Mouse (Mus musculus): Measurements from ENCODE around the gene Taar6. TPM values are rescaled to one million over a fixed set of nuclear protein-coding genes. Genes with fewer than 3 reads are reported as not detected.
A peak's percentile ranks its signal among the peaks of the same experiment; 100 is the strongest.

Taar6 gene
- polyA plus RNA-seq (2015; fragmentation: Nextera tagmentation; extraction: Ambion mirVana): not detected in 2 replicates

GRCm38 (mm10) chr10:23985546-23985945, at the start of gene Taar6:
Gene Taar6 (minus strand): TSS chr10:23985646.
- Histone ChIP-seq H3K27ac (ENCODE audit: low read length) (no peak within 1 kb of the TSS), H3K27me3 (ENCODE audit: control insufficient read depth, insufficient read depth, low read depth, low read length) (no peaks in the 10 kb centered on the region), H3K9ac (ENCODE audit: low read depth, low read length) (no peak within 1 kb of the TSS), H3K36me3 (ENCODE audit: control insufficient read depth, insufficient read depth) (no peaks in the 10 kb centered on the region), H3K4me2 (ENCODE audit: low read depth, low read length) (no peak within 1 kb of the TSS), H3K4me3 (ENCODE audit: low read depth, low read length) (no peak within 1 kb of the TSS), H3K9me3 (replicated peaks; ENCODE audit: control insufficient read depth, low read length) (no peaks in the 10 kb centered on the region), H3K4me1 (ENCODE audit: control insufficient read depth, low read depth, low read length) (no peaks in the 10 kb centered on the region)
- no peak for ATAC-seq (ENCODE audit: low read depth)
- WGBS (ENCODE audit: insufficient replicate concordance): 52% methylated on average over 8 of the region's 8 CpGs

GRCm38 (mm10) chr10:24031347-24031746, 45.9 kb upstream of the Taar6 start:
- Histone ChIP-seq H3K36me3 (ENCODE audit: control insufficient read depth, insufficient read depth) (no peaks in the 10 kb centered on the region), H3K27ac (ENCODE audit: low read length) (no peak overlapping the region), H3K9ac (ENCODE audit: low read depth, low read length) (no peak overlapping the region), H3K9me3 (replicated peaks; ENCODE audit: control insufficient read depth, low read length) (no peaks in the 10 kb centered on the region), H3K4me2 (ENCODE audit: low read depth, low read length) (no peak overlapping the region), H3K27me3 (ENCODE audit: control insufficient read depth, insufficient read depth, low read depth, low read length) (no peaks in the 10 kb centered on the region), H3K4me1 (ENCODE audit: control insufficient read depth, low read depth, low read length) (no peaks in the 10 kb centered on the region), H3K4me3 (ENCODE audit: low read depth, low read length) (no peak overlapping the region)
- ATAC-seq (ENCODE audit: low read depth): no peak

DNA sequence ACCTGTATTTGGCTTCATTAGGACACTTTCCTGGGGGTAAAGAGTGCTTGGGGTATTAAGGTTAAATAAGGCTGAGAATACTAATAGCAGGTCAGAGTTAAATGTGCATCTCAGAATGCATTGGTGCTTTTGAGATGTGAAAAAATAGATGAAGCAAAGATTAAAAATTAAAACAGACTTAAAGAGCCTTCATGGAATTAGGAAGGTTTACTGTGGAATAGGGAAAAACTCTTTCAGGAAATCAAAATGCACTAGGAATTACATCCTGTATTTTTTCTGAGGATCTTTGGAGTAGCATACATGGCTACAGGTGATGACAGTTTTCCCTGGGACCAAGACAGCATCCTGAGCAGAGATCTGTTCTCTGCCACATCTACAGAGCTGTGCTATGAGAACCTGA, 41.5 kb upstream of the Taar6 start, which contains the start of gene Taar7d:
Gene Taar7d (plus strand): TSS at position 301 of the 400 bp plus-strand sequence.
- H3K4me1 ChIP-seq (ENCODE audit: control insufficient read depth, low read depth, low read length): no peaks in the 10 kb centered on the region
- no peaks in the 10 kb centered on the region for H3K27me3 ChIP-seq (ENCODE audit: control insufficient read depth, insufficient read depth, low read depth, low read length)
- H3K27ac ChIP-seq (ENCODE audit: low read length): no peak within 1 kb of the TSS
- no peak for ATAC-seq (ENCODE audit: low read depth)
- H3K9ac ChIP-seq (ENCODE audit: low read depth, low read length): no peak within 1 kb of the TSS
- H3K9me3 ChIP-seq (replicated peaks; ENCODE audit: control insufficient read depth, low read length): no peaks in the 10 kb centered on the region
- H3K4me3 ChIP-seq (ENCODE audit: low read depth, low read length): no peak within 1 kb of the TSS
- H3K4me2 ChIP-seq (ENCODE audit: low read depth, low read length): no peak within 1 kb of the TSS
- H3K36me3 ChIP-seq (ENCODE audit: control insufficient read depth, insufficient read depth): no peaks in the 10 kb centered on the region

DNA sequence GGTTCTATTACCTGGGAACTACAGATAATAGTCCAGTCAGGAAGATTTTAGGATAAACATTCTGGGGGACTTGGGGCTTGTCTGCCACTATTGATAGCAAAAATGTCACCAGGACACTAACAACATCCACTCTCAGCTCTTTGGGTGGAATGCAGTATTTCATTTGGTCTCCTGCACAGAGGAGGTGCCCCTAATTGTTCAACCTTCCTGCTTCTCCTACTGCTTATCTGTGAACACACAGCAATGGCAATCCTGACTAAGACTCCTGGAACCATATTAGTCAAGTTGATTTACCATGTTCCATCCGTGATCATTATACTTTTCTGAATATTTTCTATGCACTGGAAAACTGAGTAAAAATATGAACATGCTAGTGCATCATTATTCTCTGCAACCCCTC, 22.7 kb upstream of the Taar6 start:
- no peaks in the 10 kb centered on the region for H3K9me3 ChIP-seq (replicated peaks; ENCODE audit: control insufficient read depth, low read length)
- H3K9ac ChIP-seq (ENCODE audit: low read depth, low read length): no peak overlapping the region
- H3K27me3 ChIP-seq (ENCODE audit: control insufficient read depth, insufficient read depth, low read depth, low read length): no peaks in the 10 kb centered on the region
- H3K4me1 ChIP-seq (ENCODE audit: control insufficient read depth, low read depth, low read length): peaks cover 8% of the 10 kb centered on the region
- no peak overlapping the region for H3K4me3 ChIP-seq (ENCODE audit: low read depth, low read length)
- no peak overlapping the region for H3K27ac ChIP-seq (ENCODE audit: low read length)
- peak; percentile 39; the same call in 1 of the 2 replicates for ATAC-seq (ENCODE audit: low read depth)
- H3K36me3 ChIP-seq (ENCODE audit: control insufficient read depth, insufficient read depth): no peaks in the 10 kb centered on the region
- no peak overlapping the region for H3K4me2 ChIP-seq (ENCODE audit: low read depth, low read length)
- 45% methylated on average over 1 of the region's 1 CpGs for WGBS (ENCODE audit: insufficient replicate concordance)

DNA sequence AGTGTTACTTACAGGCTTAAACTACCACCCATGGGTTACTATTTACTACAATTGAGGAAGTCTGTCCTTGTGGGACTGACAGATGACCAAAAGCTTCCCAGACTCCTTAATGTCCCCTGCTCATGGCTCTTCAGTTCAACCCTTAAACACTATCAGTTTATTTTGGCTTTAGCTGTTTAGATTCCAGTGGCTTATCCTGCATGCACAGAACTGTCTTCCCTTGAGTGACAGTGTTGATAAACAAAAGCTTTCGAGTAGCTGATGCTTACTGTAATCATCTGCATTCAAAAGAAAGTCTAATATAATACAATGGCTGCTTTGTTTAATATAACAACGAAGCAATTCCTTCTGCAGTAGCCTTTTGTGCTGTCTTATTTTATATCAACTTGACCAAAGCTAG, 21.6 kb upstream of the Taar6 start:
- 0 out of 2 replicates have a peak overlapping the region, but pooled peaks have one; percentile 17 for H3K4me2 ChIP-seq (ENCODE audit: low read depth, low read length)

GRCm38 (mm10) chr10:24006442-24006841, 21.0 kb upstream of the Taar6 start:
- no peaks in the 10 kb centered on the region for H3K9me3 ChIP-seq (replicated peaks; ENCODE audit: control insufficient read depth, low read length)
- 26% methylated on average over 1 of the region's 1 CpGs for WGBS (ENCODE audit: insufficient replicate concordance)
- no peak overlapping the region for H3K4me2 ChIP-seq (ENCODE audit: low read depth, low read length)
- peaks cover 8% of the 10 kb centered on the region for H3K4me1 ChIP-seq (ENCODE audit: control insufficient read depth, low read depth, low read length)
- no peak overlapping the region for H3K4me3 ChIP-seq (ENCODE audit: low read depth, low read length)
- no peak overlapping the region for H3K9ac ChIP-seq (ENCODE audit: low read depth, low read length)
- no peaks in the 10 kb centered on the region for H3K27me3 ChIP-seq (ENCODE audit: control insufficient read depth, insufficient read depth, low read depth, low read length)
- ATAC-seq (ENCODE audit: low read depth): no peak
- no peak overlapping the region for H3K27ac ChIP-seq (ENCODE audit: low read length)
- H3K36me3 ChIP-seq (ENCODE audit: control insufficient read depth, insufficient read depth): no peaks in the 10 kb centered on the region

More for the DNA sequence above, 21.6 kb upstream of the Taar6 start:
- Histone ChIP-seq H3K9ac (ENCODE audit: low read depth, low read length) (no peak overlapping the region), H3K4me1 (ENCODE audit: control insufficient read depth, low read depth, low read length) (peaks cover 8% of the 10 kb centered on the region), H3K27me3 (ENCODE audit: control insufficient read depth, insufficient read depth, low read depth, low read length) (no peaks in the 10 kb centered on the region), H3K4me3 (ENCODE audit: low read depth, low read length) (no peak overlapping the region), H3K36me3 (ENCODE audit: control insufficient read depth, insufficient read depth) (no peaks in the 10 kb centered on the region), H3K9me3 (replicated peaks; ENCODE audit: control insufficient read depth, low read length) (no peaks in the 10 kb centered on the region), H3K27ac (ENCODE audit: low read length) (no peak overlapping the region)
- 20% methylated on average over 2 of the region's 2 CpGs for WGBS (ENCODE audit: insufficient replicate concordance)
- ATAC-seq (ENCODE audit: low read depth): peak; percentile 81

DNA sequence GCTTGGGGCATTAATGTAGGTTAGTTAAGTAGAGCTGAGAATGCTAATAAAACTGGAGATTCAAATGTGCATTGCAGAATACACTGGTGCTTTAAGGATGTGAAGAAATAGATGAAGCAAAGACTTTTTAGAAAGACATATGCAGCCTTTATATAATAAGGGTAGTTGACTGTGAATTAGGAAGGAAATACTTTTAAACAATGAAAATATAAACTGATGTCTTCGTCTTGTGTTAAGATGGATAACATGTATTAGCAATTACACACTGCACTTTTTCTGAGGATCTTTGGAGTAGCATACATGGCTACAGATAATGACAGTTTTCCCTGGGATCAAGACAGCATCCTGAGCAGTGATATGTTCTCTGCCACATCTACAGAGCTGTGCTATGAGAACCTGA, 14.2 kb upstream of the Taar6 start, which contains the start of gene Taar7b:
Gene Taar7b (plus strand): TSS at position 301 of the 400 bp plus-strand sequence.
- no peaks in the 10 kb centered on the region for H3K36me3 ChIP-seq (ENCODE audit: control insufficient read depth, insufficient read depth)
- H3K27me3 ChIP-seq (ENCODE audit: control insufficient read depth, insufficient read depth, low read depth, low read length): no peaks in the 10 kb centered on the region
- H3K27ac ChIP-seq (ENCODE audit: low read length): no peak within 1 kb of the TSS
- no peak within 1 kb of the TSS for H3K9ac ChIP-seq (ENCODE audit: low read depth, low read length)
- H3K4me3 ChIP-seq (ENCODE audit: low read depth, low read length): no peak within 1 kb of the TSS
- WGBS (ENCODE audit: insufficient replicate concordance): 68% methylated on average over 1 of the region's 1 CpGs
- no peak for ATAC-seq (ENCODE audit: low read depth)
- H3K4me1 ChIP-seq (ENCODE audit: control insufficient read depth, low read depth, low read length): no peaks in the 10 kb centered on the region
- H3K4me2 ChIP-seq (ENCODE audit: low read depth, low read length): no peak within 1 kb of the TSS
- no peaks in the 10 kb centered on the region for H3K9me3 ChIP-seq (replicated peaks; ENCODE audit: control insufficient read depth, low read length)

DNA sequence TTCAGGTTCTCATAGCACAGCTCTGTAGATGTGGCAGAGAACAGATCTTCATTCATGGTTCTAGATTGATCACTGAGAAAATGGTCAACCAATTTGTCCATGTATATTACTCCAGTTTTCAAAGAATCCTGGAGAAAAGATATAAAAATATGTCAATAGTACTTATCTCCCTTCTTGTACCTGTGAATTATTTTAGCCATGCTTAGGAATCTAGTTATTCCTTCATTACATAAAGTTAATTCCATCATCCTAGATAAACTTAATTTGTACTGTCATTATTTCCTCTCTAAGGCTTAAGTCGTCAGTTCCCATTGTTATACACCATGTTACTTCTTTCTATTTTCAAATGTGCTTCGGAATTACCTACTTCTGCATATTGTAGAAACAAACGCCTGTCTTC, 7.9 kb upstream of the Taar6 start, which contains the start of gene Taar7a:
Gene Taar7a (minus strand): TSS at position 101 of the 400 bp plus-strand sequence.
- no peak for ATAC-seq (ENCODE audit: low read depth)
- H3K9me3 ChIP-seq (replicated peaks; ENCODE audit: control insufficient read depth, low read length): no peaks in the 10 kb centered on the region
- no peak within 1 kb of the TSS for H3K9ac ChIP-seq (ENCODE audit: low read depth, low read length)
- 71% methylated on average over 3 of the region's 3 CpGs for WGBS (ENCODE audit: insufficient replicate concordance)
- H3K36me3 ChIP-seq (ENCODE audit: control insufficient read depth, insufficient read depth): no peaks in the 10 kb centered on the region
- no peaks in the 10 kb centered on the region for H3K27me3 ChIP-seq (ENCODE audit: control insufficient read depth, insufficient read depth, low read depth, low read length)
- no peak within 1 kb of the TSS for H3K4me3 ChIP-seq (ENCODE audit: low read depth, low read length)
- no peak within 1 kb of the TSS for H3K27ac ChIP-seq (ENCODE audit: low read length)
- no peaks in the 10 kb centered on the region for H3K4me1 ChIP-seq (ENCODE audit: control insufficient read depth, low read depth, low read length)
- no peak within 1 kb of the TSS for H3K4me2 ChIP-seq (ENCODE audit: low read depth, low read length)

DNA sequence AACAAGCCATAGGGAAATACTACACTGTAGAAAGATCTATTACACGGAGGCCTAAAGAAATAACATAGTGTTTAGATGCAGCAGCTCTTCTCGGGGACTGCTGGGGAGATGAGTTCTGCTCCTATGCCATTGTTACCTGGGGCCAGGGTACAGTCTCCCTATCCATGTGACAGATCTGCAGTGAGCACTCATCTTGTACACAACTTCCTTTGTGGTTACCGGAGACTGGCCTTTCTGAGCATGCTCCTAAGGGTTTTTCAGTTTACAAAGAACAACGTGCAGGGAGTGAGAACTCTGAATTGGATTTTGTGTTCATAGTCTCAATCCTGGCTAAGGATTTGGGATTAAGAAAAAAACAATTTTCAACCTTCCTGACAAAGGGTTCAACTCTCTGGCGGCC, 973 bp upstream of the Taar6 start:
- 34% methylated on average over 5 of the region's 5 CpGs for WGBS (ENCODE audit: insufficient replicate concordance)
- Histone ChIP-seq H3K9me3 (replicated peaks; ENCODE audit: control insufficient read depth, low read length) (no peaks in the 10 kb centered on the region), H3K4me3 (ENCODE audit: low read depth, low read length) (no peak overlapping the region), H3K4me1 (ENCODE audit: control insufficient read depth, low read depth, low read length) (no peaks in the 10 kb centered on the region), H3K27me3 (ENCODE audit: control insufficient read depth, insufficient read depth, low read depth, low read length) (no peaks in the 10 kb centered on the region), H3K9ac (ENCODE audit: low read depth, low read length) (no peak overlapping the region), H3K4me2 (ENCODE audit: low read depth, low read length) (no peak overlapping the region), H3K36me3 (ENCODE audit: control insufficient read depth, insufficient read depth) (no peaks in the 10 kb centered on the region), H3K27ac (ENCODE audit: low read length) (no peak overlapping the region)
- ATAC-seq (ENCODE audit: low read depth): no peak

All from liver, embryonic 16.5 days (tissue).